Mouse (Mus musculus): ENCODE measurements around the gene Cyp4f16. TPM values are rescaled to one million over a fixed set of nuclear protein-coding genes. Genes with fewer than 3 reads are reported as not detected.
"Not testable (repeated sequence)": the region's sequence is repeated elsewhere in the genome, so short reads cannot be mapped to it uniquely, and the experiment has no call there.

Gene Cyp4f16
- 7.4 and 10.9 TPM in 2 replicates for total RNA-seq (2017)

- ATAC-seq (ENCODE audit: extremely low read depth, insufficient number of reproducible peaks, low FRiP score, poor library complexity, severe bottlenecking) = peak; percentile 56; the same call in 1 of the 2 replicates
These were observed at the start of gene Cyp4f16 for GRCm38 (mm10) chr17:32536051-32536866. Cyp4f16 (plus strand) TSS chr17:32536558.

GRCm38 (mm10) chr17:32492349-32492980 is 43.9 kb upstream of the Cyp4f16 start:
- ATAC-seq (ENCODE audit: extremely low read depth, insufficient number of reproducible peaks, low FRiP score, poor library complexity, severe bottlenecking) = no peak

GRCm38 (mm10) chr17:32494601-32495000 is 41.8 kb upstream of the Cyp4f16 start:
- ATAC-seq (ENCODE audit: extremely low read depth, insufficient number of reproducible peaks, low FRiP score, poor library complexity, severe bottlenecking) = peak; percentile 58

GRCm38 (mm10) chr17:32500511-32500910 is 35.8 kb upstream of the Cyp4f16 start:
- ATAC-seq (ENCODE audit: extremely low read depth, insufficient number of reproducible peaks, low FRiP score, poor library complexity, severe bottlenecking) = not testable (repeated sequence)

GRCm38 (mm10) chr17:32501051-32501450 is 35.3 kb upstream of the Cyp4f16 start:
- no peak for ATAC-seq (ENCODE audit: extremely low read depth, insufficient number of reproducible peaks, low FRiP score, poor library complexity, severe bottlenecking)

GRCm38 (mm10) chr17:32503111-32503510 is 33.2 kb upstream of the Cyp4f16 start:
- ATAC-seq (ENCODE audit: extremely low read depth, insufficient number of reproducible peaks, low FRiP score, poor library complexity, severe bottlenecking) = no peak

- no peak for ATAC-seq (ENCODE audit: extremely low read depth, insufficient number of reproducible peaks, low FRiP score, poor library complexity, severe bottlenecking)
These were observed 30.3 kb upstream of the Cyp4f16 start, which contains the start of gene Cyp4f17 for GRCm38 (mm10) chr17:32505851-32506728. Cyp4f17 (plus strand) TSS chr17:32506050.

GRCm38 (mm10) chr17:32506729-32507245 is 29.6 kb upstream of the Cyp4f16 start:
- no peak for ATAC-seq (ENCODE audit: extremely low read depth, insufficient number of reproducible peaks, low FRiP score, poor library complexity, severe bottlenecking)

GRCm38 (mm10) chr17:32516126-32516525 is 20.2 kb upstream of the Cyp4f16 start:
- ATAC-seq (ENCODE audit: extremely low read depth, insufficient number of reproducible peaks, low FRiP score, poor library complexity, severe bottlenecking) = no peak

- ATAC-seq (ENCODE audit: extremely low read depth, insufficient number of reproducible peaks, low FRiP score, poor library complexity, severe bottlenecking) = no peak
These were observed 14.4 kb upstream of the Cyp4f16 start for GRCm38 (mm10) chr17:32521981-32522380.

- ATAC-seq (ENCODE audit: extremely low read depth, insufficient number of reproducible peaks, low FRiP score, poor library complexity, severe bottlenecking) = no peak
These were observed 14.0 kb upstream of the Cyp4f16 start for GRCm38 (mm10) chr17:32522386-32522785.

GRCm38 (mm10) chr17:32522816-32523215 is 13.5 kb upstream of the Cyp4f16 start:
- no peak for ATAC-seq (ENCODE audit: extremely low read depth, insufficient number of reproducible peaks, low FRiP score, poor library complexity, severe bottlenecking)

- peak; percentile 80 for ATAC-seq (ENCODE audit: extremely low read depth, insufficient number of reproducible peaks, low FRiP score, poor library complexity, severe bottlenecking)
These were observed 12.5 kb upstream of the Cyp4f16 start for GRCm38 (mm10) chr17:32523895-32524294.

GRCm38 (mm10) chr17:32526341-32526740 is 10.0 kb upstream of the Cyp4f16 start:
- ATAC-seq (ENCODE audit: extremely low read depth, insufficient number of reproducible peaks, low FRiP score, poor library complexity, severe bottlenecking) = not testable (repeated sequence)

- no peak for ATAC-seq (ENCODE audit: extremely low read depth, insufficient number of reproducible peaks, low FRiP score, poor library complexity, severe bottlenecking)
These were observed 8.6 kb upstream of the Cyp4f16 start for GRCm38 (mm10) chr17:32527748-32528147.

GRCm38 (mm10) chr17:32528408-32529337 is 7.7 kb upstream of the Cyp4f16 start:
- peak; percentile 81 for ATAC-seq (ENCODE audit: extremely low read depth, insufficient number of reproducible peaks, low FRiP score, poor library complexity, severe bottlenecking)

GRCm38 (mm10) chr17:32532356-32532755 is 4.0 kb upstream of the Cyp4f16 start:
- ATAC-seq (ENCODE audit: extremely low read depth, insufficient number of reproducible peaks, low FRiP score, poor library complexity, severe bottlenecking) = not testable (repeated sequence)

- ATAC-seq (ENCODE audit: extremely low read depth, insufficient number of reproducible peaks, low FRiP score, poor library complexity, severe bottlenecking) = 0 out of 2 replicates have a peak, but pooled peaks have one; percentile 13
These were observed 2.3 kb upstream of the Cyp4f16 start for GRCm38 (mm10) chr17:32534068-32534467.
